Mouse (Mus musculus): Measurements from ENCODE around the gene Nlgn2. TPM values are rescaled to one million over a fixed set of nuclear protein-coding genes. Genes with fewer than 3 reads are reported as not detected.
"Not testable (repeated sequence)": the region's sequence is repeated elsewhere in the genome, so short reads cannot be mapped to it uniquely, and the experiment has no call there.

Gene Nlgn2
- total RNA-seq, 2 experiments from 2014 or later: 6.8 to 7.4 TPM

GRCm38 (mm10) chr11:69867335-69867734 lies 29.8 kb upstream of the Nlgn2 start:
- DNase-seq: no peak
- intact Hi-C loops (cut with DNase I; ENCODE audit: low total_unique reads): no loop called here

GRCm38 (mm10) chr11:69865561-69865960 lies 28.0 kb upstream of the Nlgn2 start:
- no peak for DNase-seq
- intact Hi-C loops (cut with DNase I; ENCODE audit: low total_unique reads): no loop called here

GRCm38 (mm10) chr11:69864138-69864860 lies 26.7 kb upstream of the Nlgn2 start:
- DNase-seq: no peak
- intact Hi-C loops (cut with DNase I; ENCODE audit: low total_unique reads): no loop called here

- DNase-seq; intact Hi-C loops (cut with DNase I; ENCODE audit: low total_unique reads): not testable (repeated sequence)
Measured at GRCm38 (mm10) chr11:69863729-69864128, 26.1 kb upstream of the Nlgn2 start.

GRCm38 (mm10) chr11:69858113-69858998 lies 20.8 kb upstream of the Nlgn2 start, which contains the start of gene Tnk1:
Tnk1 (minus strand) TSS chr11:69858730.
- intact Hi-C loops (cut with DNase I; ENCODE audit: low total_unique reads): no loop called here

GRCm38 (mm10) chr11:69855347-69855746 lies 17.8 kb upstream of the Nlgn2 start:
- intact Hi-C loops (cut with DNase I; ENCODE audit: low total_unique reads): no loop called here
- no peak for DNase-seq

More at GRCm38 (mm10) chr11:69858113-69858998, 20.8 kb upstream of the Nlgn2 start, which contains the start of gene Tnk1:
- DNase-seq: no peak

- no peak for DNase-seq
- intact Hi-C loops (cut with DNase I; ENCODE audit: low total_unique reads): no loop called here
Measured at GRCm38 (mm10) chr11:69854680-69855079, 17.1 kb upstream of the Nlgn2 start.

GRCm38 (mm10) chr11:69853994-69854393 lies 16.4 kb upstream of the Nlgn2 start:
- DNase-seq: no peak
- intact Hi-C loops (cut with DNase I; ENCODE audit: low total_unique reads): no loop called here

GRCm38 (mm10) chr11:69850754-69851153 lies 13.2 kb upstream of the Nlgn2 start:
- no peak for DNase-seq
- intact Hi-C loops (cut with DNase I; ENCODE audit: low total_unique reads): no loop called here

GRCm38 (mm10) chr11:69849884-69850283 lies 12.3 kb upstream of the Nlgn2 start:
- intact Hi-C loops (cut with DNase I; ENCODE audit: low total_unique reads): loop anchor here (10.0 kb wide), 1 partner anchor 45 kb away; the partner anchor contains the start of gene Acap1
- no peak for DNase-seq

- intact Hi-C loops (cut with DNase I; ENCODE audit: low total_unique reads): loop anchor here (10.0 kb wide), 1 partner anchor 46 kb away; the partner anchor contains the start of gene Acap1
- no peak for DNase-seq
Measured at GRCm38 (mm10) chr11:69849128-69849527, 11.5 kb upstream of the Nlgn2 start.

GRCm38 (mm10) chr11:69848021-69848420 lies 10.4 kb upstream of the Nlgn2 start:
- no peak for DNase-seq
- intact Hi-C loops (cut with DNase I; ENCODE audit: low total_unique reads): loop anchor here (10.0 kb wide), 1 partner anchor 47 kb away; the partner anchor contains the start of gene Acap1

- intact Hi-C loops (cut with DNase I; ENCODE audit: low total_unique reads): loop anchor here (10.0 kb wide), 1 partner anchor 48 kb away; the partner anchor contains the start of gene Acap1
- DNase-seq: no peak
Measured at GRCm38 (mm10) chr11:69846738-69847688, 9.4 kb upstream of the Nlgn2 start.

GRCm38 (mm10) chr11:69846198-69846680 lies 8.7 kb upstream of the Nlgn2 start, which contains the start of gene Plscr3:
Plscr3 (plus strand) TSS chr11:69846376.
- intact Hi-C loops (cut with DNase I; ENCODE audit: low total_unique reads): loop anchor here (10.0 kb wide), 1 partner anchor 49 kb away; the partner anchor contains the start of gene Acap1
- DNase-seq: peak; percentile 91

GRCm38 (mm10) chr11:69838714-69839104 lies 1.1 kb upstream of the Nlgn2 start:
- no peak for DNase-seq
- intact Hi-C loops (cut with DNase I; ENCODE audit: low total_unique reads): loop anchor here (5.0 kb wide), 1 partner anchor 36 kb away; the partner anchor contains the start of gene Fgf11

GRCm38 (mm10) chr11:69837952-69838713 lies 549 bp upstream of the Nlgn2 start, which contains the start of gene Tmem256:
Tmem256 (plus strand) TSS chr11:69838514.
- peak; percentile 94 for DNase-seq
- intact Hi-C loops (cut with DNase I; ENCODE audit: low total_unique reads): loop anchor here (5.0 kb wide), 1 partner anchor 36 kb away; the partner anchor contains the start of gene Fgf11

GRCm38 (mm10) chr11:69836703-69837576 lies 644 bp downstream of the Nlgn2 start:
- intact Hi-C loops (cut with DNase I; ENCODE audit: low total_unique reads): loop anchor here (5.0 kb wide), 1 partner anchor 35 kb away; the partner anchor contains the start of gene Fgf11
- peak; percentile 45 for DNase-seq
